24 mouse cellular contexts compared by ENCODE assay signal in genomic region chr7:70584480-70584879, GRCm38 (mm10).
DNase-seq lines count a peak whose midpoint lies in the region; ATAC-seq and TF ChIP-seq lines count a peak whose summit lies in the region.
"Had no signal": no experiment of that assay in that cellular context is flagged by ENCODE, and none has a peak within 500 bp of the region (broad histone marks: within the 10 kb centered on the region; RNA-seq: fewer than 3 reads in every experiment).

No protein-coding gene starts in this region.

- H3K79me2 ChIP-seq in liver, adult 2 months (ENCODE audit: control insufficient read depth, insufficient read depth, low read length): no peaks in the 10 kb centered on the region

- no peaks in the 10 kb centered on the region for H3K9me3 ChIP-seq in midbrain, embryonic 10.5 days (replicated peaks)
- H3K9me3 ChIP-seq in midbrain, embryonic 13.5 days: no peaks in the 10 kb centered on the region
- H3K9me3 ChIP-seq: embryonic facial prominence, embryonic 12.5 days; forebrain, embryonic 12.5 days; heart, embryonic 10.5 days; hindbrain, embryonic 13.5 days had no signal

- peaks cover 2% of the 10 kb centered on the region; the same call in 1 of the 2 replicates for H3K4me1 ChIP-seq in liver, adult 2 months (ENCODE audit: control insufficient read depth, insufficient read depth, low read length)
- H3K4me1 ChIP-seq in midbrain, embryonic 10.5 days: peaks cover 28% of the 10 kb centered on the region
- H3K4me1 ChIP-seq in midbrain, embryonic 13.5 days (replicated peaks): peaks cover 11% of the 10 kb centered on the region; the same call in 1 of the 2 replicates
- H3K4me1 ChIP-seq: forebrain, embryonic 12.5 days had no signal

- DNase-seq in liver, adult 2 months (ENCODE audit: extremely low read depth, low read depth, low spot score): peak; percentile 78
- DNase-seq in liver: no peak
- DNase-seq in midbrain, embryonic 10.5 days (ENCODE audit: low spot score): no peak
- DNase-seq in gonadal fat pad, adult 2 months (ENCODE audit: low read depth): peak; percentile 54
- no peak for DNase-seq in cerebellum, postnatal 25 days
- no peak for DNase-seq in heart, adult 11 months
- DNase-seq: adrenal gland, postnatal 10 days; B cell, adult 2 months; cerebellum, adult 11 months; cerebellum, adult 8-10 months; cerebellum, postnatal 14 days; forebrain, postnatal 0 days; gastrocnemius, postnatal 25 days; heart, adult 18-20 months; heart, postnatal 10 days; heart, postnatal 4 days had no signal

- H3K27ac ChIP-seq in liver, adult 2 months (replicated peaks; ENCODE audit: insufficient read depth, low read depth, low read length): no peak overlapping the region
- peak overlapping the region; percentile 28; the same call in 1 of the 2 replicates for H3K27ac ChIP-seq in midbrain, embryonic 10.5 days (replicated peaks)
- H3K27ac ChIP-seq in midbrain, embryonic 13.5 days: no peak overlapping the region
- H3K27ac ChIP-seq: embryonic facial prominence, embryonic 12.5 days; forebrain, embryonic 12.5 days; heart, embryonic 10.5 days; hindbrain, embryonic 13.5 days; hindbrain, postnatal 0 days had no signal

- WGBS in liver, adult 2 months: 23% methylated on average over 13 of the region's 13 CpGs
- WGBS in midbrain, embryonic 10.5 days: 75% methylated on average over 13 of the region's 13 CpGs
- WGBS in midbrain, embryonic 13.5 days: 63% methylated on average over 13 of the region's 13 CpGs

- H3K4me3 ChIP-seq in liver, adult 2 months (ENCODE audit: insufficient read depth, low read depth, low read length): no peak overlapping the region
- H3K4me3 ChIP-seq in midbrain, embryonic 10.5 days: no peak overlapping the region
- no peak overlapping the region for H3K4me3 ChIP-seq in midbrain, embryonic 13.5 days (replicated peaks)
- H3K4me3 ChIP-seq: embryonic facial prominence, embryonic 12.5 days; forebrain, embryonic 12.5 days; heart, embryonic 10.5 days; hindbrain, embryonic 13.5 days had no signal

- no peaks in the 10 kb centered on the region for H3K36me3 ChIP-seq in liver, adult 2 months (ENCODE audit: control insufficient read depth, insufficient read depth, low read length)
- no peaks in the 10 kb centered on the region for H3K36me3 ChIP-seq in midbrain, embryonic 10.5 days
- no peaks in the 10 kb centered on the region for H3K36me3 ChIP-seq in midbrain, embryonic 13.5 days
- H3K36me3 ChIP-seq: embryonic facial prominence, embryonic 12.5 days; forebrain, embryonic 12.5 days; G1E; heart, embryonic 10.5 days; hindbrain, embryonic 13.5 days had no signal

- no peak for ATAC-seq in midbrain, embryonic 13.5 days
- ATAC-seq: CD4-positive, CD25-positive, alpha-beta regulatory T cell, adult 4 months; forebrain, postnatal 0 days; hindbrain, postnatal 0 days had no signal

- H3K4me2 ChIP-seq in midbrain, embryonic 13.5 days (replicated peaks): no peak overlapping the region
- H3K4me2 ChIP-seq: embryonic facial prominence, embryonic 12.5 days; forebrain, embryonic 12.5 days; hindbrain, embryonic 13.5 days had no signal

- TF ChIP-seq CTCF in liver, adult 2 months (IDR thresholded peaks at IDR 0.05; ENCODE audit: low read depth, low read length): no peak

- H3K27me3 ChIP-seq in liver, adult 2 months (ENCODE audit: control insufficient read depth, insufficient read depth, low read length): no peaks in the 10 kb centered on the region
- peaks cover 86% of the 10 kb centered on the region for H3K27me3 ChIP-seq in midbrain, embryonic 10.5 days (ENCODE audit: low read depth, poor library complexity, severe bottlenecking)
- H3K27me3 ChIP-seq in midbrain, embryonic 13.5 days: peaks cover 59% of the 10 kb centered on the region

- no peak for TF ChIP-seq POLR2A in liver, adult 2 months (IDR thresholded peaks at IDR 0.05; ENCODE audit: extremely low read depth, insufficient read depth, low read length)

- no peak overlapping the region for H3K9ac ChIP-seq in liver, adult 2 months (ENCODE audit: low read depth, low read length)
- no peak overlapping the region for H3K9ac ChIP-seq in midbrain, embryonic 13.5 days (replicated peaks)
- H3K9ac ChIP-seq: embryonic facial prominence, embryonic 12.5 days; forebrain, embryonic 12.5 days; forebrain, postnatal 0 days; hindbrain, embryonic 13.5 days had no signal

Comparison
In these comparisons a context has a peak if more than half of its experiments do, and no peak if none do; other contexts are left out.
1. DNase-seq: peak in liver, adult 2 months (single experiment) and gonadal fat pad, adult 2 months (single experiment); none in liver (single experiment), midbrain, embryonic 10.5 days (single experiment), cerebellum, postnatal 25 days (0 of 2) and heart, adult 11 months (single experiment).